Mouse (Mus musculus): Measurements from ENCODE around the gene Fstl4. TPM values are rescaled to one million over a fixed set of nuclear protein-coding genes. Genes with fewer than 3 reads are reported as not detected.

Gene Fstl4
- polyA plus RNA-seq (2012; rRNA removed; ENCODE audit: low replicate concordance), result 0.07 and 3.4 TPM in 2 replicates

DNA sequence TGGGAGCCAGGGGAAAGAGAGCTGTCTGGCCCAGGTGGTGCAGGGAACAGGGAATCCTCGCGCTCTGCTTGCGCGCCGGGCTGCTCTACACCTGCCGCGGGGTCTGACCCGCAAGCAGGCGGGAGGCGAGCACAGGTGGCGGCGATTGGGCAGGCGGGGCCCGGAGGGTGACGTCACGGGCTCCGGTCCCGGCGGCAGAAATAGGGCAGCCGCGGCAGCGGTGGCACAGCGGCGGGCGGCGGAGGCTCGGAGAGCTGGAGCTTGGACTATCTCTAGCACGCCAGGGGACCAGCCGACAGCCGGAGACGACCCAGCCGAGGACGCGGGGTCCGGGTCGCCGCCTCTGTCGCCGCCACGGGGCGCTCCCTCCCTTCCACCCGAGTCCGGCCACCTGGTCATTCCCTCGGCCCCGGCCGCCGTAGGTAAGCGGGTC, at the start of gene Fstl4:
TSS of gene Fstl4 (plus strand) at position 174 of the 433 bp plus-strand sequence.

